Mouse (Mus musculus): Measurements from ENCODE around the gene Arhgap29.

DNA sequence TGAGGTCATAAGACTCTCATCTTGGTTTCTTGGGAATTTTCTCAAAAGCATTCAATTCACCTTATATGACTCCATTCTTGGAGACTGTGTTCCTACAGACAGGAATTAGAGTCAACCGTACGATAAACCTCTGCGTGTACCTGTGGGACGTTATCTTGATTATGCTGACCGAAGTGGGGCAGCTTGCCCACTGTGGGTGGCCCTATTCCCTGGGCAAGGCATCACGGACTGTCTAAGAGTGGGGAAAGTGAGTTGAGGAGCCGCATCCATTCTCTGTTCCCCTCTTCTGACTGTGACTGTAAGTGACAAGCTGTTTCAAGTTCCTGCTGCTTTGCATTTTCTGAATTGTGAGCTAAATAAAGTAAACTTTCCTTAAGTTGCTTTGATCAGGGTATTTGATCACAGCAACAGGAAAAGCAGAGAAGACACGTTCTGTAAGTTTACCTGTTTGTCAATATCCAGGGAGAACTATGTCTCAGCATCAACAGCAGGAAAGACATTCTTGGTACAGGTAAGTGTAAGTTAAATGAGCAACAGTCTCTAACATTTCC lies at the start of gene Arhgap29:
- no peak for TF ChIP-seq GATA1 (IDR thresholded peaks at IDR 0.05; ENCODE audit: borderline replicate concordance, low read length)
- no peak for TF ChIP-seq FLI1 (IDR thresholded peaks at IDR 0.05; ENCODE audit: low read length)

Data from megakaryocyte, embryonic 14.5 days (primary cell).